ENCODE assay signal across 8 mouse cellular contexts in genomic region chr12:75177646-75178030, GRCm38 (mm10). TPM values are rescaled to one million over a fixed set of nuclear protein-coding genes. Genes with fewer than 3 reads are reported as not detected.
DNase-seq lines count a peak whose midpoint lies in the region; ATAC-seq and TF ChIP-seq lines count a peak whose summit lies in the region.

No protein-coding gene starts in this region.

- no peak for ATAC-seq in heart, embryonic 11.5 days (replicated peaks; ENCODE audit: insufficient number of reproducible peaks, low FRiP score, low TSS enrichment)
- ATAC-seq in intestine, postnatal 0 days: no peak
- no peak for ATAC-seq in stomach, postnatal 0 days (ENCODE audit: low FRiP score, low TSS enrichment)

- no peak for TF ChIP-seq EP300 in stomach, postnatal 0 days (optimal IDR thresholded peaks at IDR 0.05)

- H3K27ac ChIP-seq in heart, embryonic 11.5 days (ENCODE audit: low read depth, low read length): no peak overlapping the region
- no peak overlapping the region for H3K27ac ChIP-seq in intestine, postnatal 0 days (ENCODE audit: low read depth, low read length)
- no peak overlapping the region for H3K27ac ChIP-seq in stomach, postnatal 0 days (replicated peaks)

- intact Hi-C loops in heart, postnatal 10 days (cut with DNase I): loop anchor here (5.0 kb wide), 1 partner anchor 215 kb away; no protein-coding TSS in a partner anchor

- 5% methylated on average over 13 of the region's 13 CpGs for WGBS in heart, embryonic 11.5 days (ENCODE audit: insufficient replicate concordance)
- WGBS in intestine, postnatal 0 days: 7% methylated on average over 13 of the region's 13 CpGs
- 7% methylated on average over 13 of the region's 13 CpGs for WGBS in stomach, postnatal 0 days

- no peaks in the 10 kb centered on the region for H3K9me3 ChIP-seq in heart, embryonic 11.5 days (replicated peaks; ENCODE audit: control insufficient read depth, low read length)
- no peaks in the 10 kb centered on the region for H3K9me3 ChIP-seq in intestine, postnatal 0 days (ENCODE audit: control insufficient read depth)
- H3K9me3 ChIP-seq in stomach, postnatal 0 days (ENCODE audit: control insufficient read depth, low read length): no peaks in the 10 kb centered on the region

- peak overlapping the region; percentile 73 for H3K4me2 ChIP-seq in heart, embryonic 11.5 days
- H3K4me2 ChIP-seq in intestine, postnatal 0 days (replicated peaks; ENCODE audit: low read depth): 0 out of 2 replicates have a peak overlapping the region, but pooled peaks have one; percentile 44
- peak overlapping the region; percentile 47 for H3K4me2 ChIP-seq in stomach, postnatal 0 days (replicated peaks; ENCODE audit: low read depth)

- peak overlapping the region; percentile 42 for H3K4me3 ChIP-seq in heart, embryonic 11.5 days (ENCODE audit: low read depth, low read length)
- H3K4me3 ChIP-seq in intestine, postnatal 0 days (ENCODE audit: low read depth, low read length): no peak overlapping the region
- peak overlapping the region; percentile 27 for H3K4me3 ChIP-seq in stomach, postnatal 0 days (ENCODE audit: low read depth, low read length)

- peaks cover 53% of the 10 kb centered on the region for H3K27me3 ChIP-seq in heart, embryonic 11.5 days (ENCODE audit: control insufficient read depth, insufficient read depth, low read length)
- peaks cover 28% of the 10 kb centered on the region for H3K27me3 ChIP-seq in intestine, postnatal 0 days (replicated peaks; ENCODE audit: control insufficient read depth, insufficient read depth, low read length)
- peaks cover 2% of the 10 kb centered on the region; the same call in 1 of the 2 replicates for H3K27me3 ChIP-seq in stomach, postnatal 0 days (ENCODE audit: control insufficient read depth, insufficient read depth, low read length)

- no peak for DNase-seq in heart, postnatal 10 days
- DNase-seq in right cerebral cortex, postnatal 25 days: peak; percentile 14
- no peak for DNase-seq in right cerebral cortex, adult 2 months (ENCODE audit: low spot score in 2 of 2)
- DNase-seq in stomach, postnatal 0 days (ENCODE audit: low spot score): no peak
- no peak for DNase-seq in cerebellum, adult 11 months
- no peak for DNase-seq in thymus, adult 18-20 months

- H3K4me1 ChIP-seq in heart, embryonic 11.5 days (ENCODE audit: control insufficient read depth, insufficient read depth, low read length): peaks cover 10% of the 10 kb centered on the region
- no peaks in the 10 kb centered on the region for H3K4me1 ChIP-seq in intestine, postnatal 0 days (replicated peaks; ENCODE audit: control insufficient read depth, insufficient read depth, low read length)
- no peaks in the 10 kb centered on the region for H3K4me1 ChIP-seq in stomach, postnatal 0 days (replicated peaks; ENCODE audit: control insufficient read depth, insufficient read depth)

- no peak for TF ChIP-seq CTCF in intestine, postnatal 0 days (IDR thresholded peaks at IDR 0.05; ENCODE audit: low read depth)
- no peak for TF ChIP-seq CTCF in stomach, postnatal 0 days (IDR thresholded peaks at IDR 0.05; ENCODE audit: low read depth)

- no peaks in the 10 kb centered on the region for H3K36me3 ChIP-seq in heart, embryonic 11.5 days (ENCODE audit: control insufficient read depth, insufficient read depth, low read length)
- H3K36me3 ChIP-seq in intestine, postnatal 0 days (ENCODE audit: control insufficient read depth, insufficient read depth): no peaks in the 10 kb centered on the region
- H3K36me3 ChIP-seq in stomach, postnatal 0 days (ENCODE audit: control insufficient read depth, insufficient read depth, low read length): no peaks in the 10 kb centered on the region

- no peak overlapping the region for H3K9ac ChIP-seq in heart, embryonic 11.5 days (ENCODE audit: low read depth, low read length)
- H3K9ac ChIP-seq in intestine, postnatal 0 days (ENCODE audit: low read depth, low read length): no peak overlapping the region
- no peak overlapping the region for H3K9ac ChIP-seq in stomach, postnatal 0 days (ENCODE audit: low read length)

RNA-seq across cellular contexts. Expression of gene Kcnh5, which starts 0.5 kb away (rescaled TPM):
- 0.06 TPM in 1 of 2 replicates, not detected in the other for polyA plus RNA-seq in heart, embryonic 11.5 days (2014; fragmentation: Nextera tagmentation; extraction: Ambion mirVana)
- total RNA-seq in heart, postnatal 10 days (2021): not detected
- 0.03 TPM in 1 of 2 replicates, not detected in the other for polyA plus RNA-seq in intestine, postnatal 0 days (2015; fragmentation: Nextera tagmentation; extraction: Ambion mirVana)
- polyA plus RNA-seq in stomach, postnatal 0 days (2015; fragmentation: Nextera tagmentation; extraction: Ambion mirVana): not detected in 2 replicates
